7 mouse cellular contexts compared by ENCODE assay signal in genomic region chr13:21173072-21173471, GRCm38 (mm10). TPM values are rescaled to one million over a fixed set of nuclear protein-coding genes. Genes with fewer than 3 reads are reported as not detected.
DNase-seq lines count a peak whose midpoint lies in the region; ATAC-seq and TF ChIP-seq lines count a peak whose summit lies in the region.

No protein-coding gene starts in this region.

- H3K4me3 ChIP-seq in hindbrain, embryonic 13.5 days: peak overlapping the region; percentile 39
- peak overlapping the region; percentile 41 for H3K4me3 ChIP-seq in left cerebral cortex, adult 2 months

- WGBS in hindbrain, embryonic 13.5 days: 1% methylated on average over 11 of the region's 11 CpGs

- no peaks in the 10 kb centered on the region for H3K36me3 ChIP-seq in hindbrain, embryonic 13.5 days

- H3K27me3 ChIP-seq in hindbrain, embryonic 13.5 days: no peaks in the 10 kb centered on the region

- H3K4me2 ChIP-seq in hindbrain, embryonic 13.5 days: peak overlapping the region; percentile 63

- H3K27ac ChIP-seq in hindbrain, embryonic 13.5 days: no peak overlapping the region
- peak overlapping the region; percentile 4; the same call in 1 of the 2 replicates for H3K27ac ChIP-seq in left cerebral cortex, adult 2 months

- TF ChIP-seq CTCF in left cerebral cortex, adult 2 months (IDR thresholded peaks at IDR 0.05): no peak

- intact Hi-C loops in left cerebral cortex, adult 2 months (cut with DNase I): loop anchor here (2.0 to 5.0 kb wide), 2 partner anchors 154 to 854 kb away; no protein-coding TSS in a partner anchor

- peak overlapping the region; percentile 55 for H3K9ac ChIP-seq in hindbrain, embryonic 13.5 days

- H3K4me1 ChIP-seq in hindbrain, embryonic 13.5 days (replicated peaks): peaks cover 22% of the 10 kb centered on the region

- no peak for ATAC-seq in hindbrain, embryonic 13.5 days (ENCODE audit: low FRiP score)

- H3K9me3 ChIP-seq in hindbrain, embryonic 13.5 days: no peaks in the 10 kb centered on the region

- DNase-seq in ZHBTc4 (ENCODE audit: low read depth, low spot score): peak; percentile 94
- DNase-seq in cerebellum, postnatal 10 days: peak; percentile 83 to 85
- DNase-seq in frontal cortex, postnatal 14 days (ENCODE audit: low spot score in 2 of 2): peak; percentile 61 to 62
- peak; percentile 71 to 80 for DNase-seq in left cerebral cortex, adult 2 months (ENCODE audit: extremely low spot score in 1 of 2, low spot score in 2 of 2)
- peak; percentile 89 to 90 for DNase-seq in lung, postnatal 4 days
- DNase-seq in right cerebral cortex, postnatal 36 days (ENCODE audit: low spot score in 2 of 2): peak; percentile 62 to 64

RNA-seq across cellular contexts. Expression of gene Trim27, which starts 6.2 kb away (rescaled TPM):
- 82.6 and 82.9 TPM in 2 replicates for polyA plus RNA-seq in hindbrain, embryonic 13.5 days (2015; fragmentation: Nextera tagmentation; extraction: Ambion mirVana)
- total RNA-seq in left cerebral cortex, adult 2 months (2021): 10 to 100 TPM; 33.6 to 36.5 TPM

RNA-seq across cellular contexts. Expression of gene Olfr1368, which starts 27.4 kb away (rescaled TPM):
- polyA plus RNA-seq in hindbrain, embryonic 13.5 days (2015; fragmentation: Nextera tagmentation; extraction: Ambion mirVana): not detected in 2 replicates
- total RNA-seq in left cerebral cortex, adult 2 months (2021): not detected

RNA-seq across cellular contexts. Expression of gene Olfr263, which starts 43.6 kb away (rescaled TPM):
- not detected in 2 replicates for polyA plus RNA-seq in hindbrain, embryonic 13.5 days (2015; fragmentation: Nextera tagmentation; extraction: Ambion mirVana)
- total RNA-seq in left cerebral cortex, adult 2 months (2021): not detected
